Mouse (Mus musculus): ENCODE results near the gene Mfap2. TPM values are rescaled to one million over a fixed set of nuclear protein-coding genes. Genes with fewer than 3 reads are reported as not detected.

The Mfap2 gene
- polyA plus RNA-seq, 1 experiment from 2014 or later, result 248 TPM

- Histone ChIP-seq H3K27me3 (no peaks in the 10 kb centered on the region), H3K36me3 (peaks cover 67% of the 10 kb centered on the region), H3K4me2 (no peak overlapping the region), H3K4me3 (no peak overlapping the region), H3K9ac (no peak overlapping the region), H3K9me3 (no peaks in the 10 kb centered on the region), H3K27ac (replicated peaks) (0 out of 2 replicates have a peak overlapping the region, but pooled peaks have one; percentile 9), H3K4me1 (replicated peaks) (peaks cover 72% of the 10 kb centered on the region)
- no peak for ATAC-seq (ENCODE audit: low read depth)
- whole genome bisulfite sequencing, result 82% methylated on average over 7 of the region's 7 CpGs
Observed at GRCm38 (mm10) chr4:141015356-141015755, 5.1 kb downstream of the Mfap2 start.

GRCm38 (mm10) chr4:141016311-141016710, 6.1 kb downstream of the Mfap2 start:
- Histone ChIP-seq H3K4me2 (no peak overlapping the region), H3K9ac (no peak overlapping the region), H3K27ac (replicated peaks) (0 out of 2 replicates have a peak overlapping the region, but pooled peaks have one; percentile 62), H3K4me1 (replicated peaks) (peaks cover 74% of the 10 kb centered on the region), H3K4me3 (no peak overlapping the region), H3K9me3 (no peaks in the 10 kb centered on the region), H3K36me3 (peaks cover 67% of the 10 kb centered on the region), H3K27me3 (no peaks in the 10 kb centered on the region)
- no peak for ATAC-seq (ENCODE audit: low read depth)
- WGBS, result 89% methylated on average over 9 of the region's 9 CpGs

- WGBS, result 81% methylated on average over 29 of the region's 29 CpGs
- ATAC-seq (ENCODE audit: low read depth), result no peak
- Histone ChIP-seq H3K4me2 (no peak overlapping the region), H3K27me3 (no peaks in the 10 kb centered on the region), H3K27ac (replicated peaks) (peak overlapping the region; percentile 62; the same call in 1 of the 2 replicates), H3K36me3 (peaks cover 67% of the 10 kb centered on the region), H3K9ac (no peak overlapping the region), H3K9me3 (no peaks in the 10 kb centered on the region), H3K4me3 (no peak overlapping the region), H3K4me1 (replicated peaks) (peaks cover 70% of the 10 kb centered on the region)
Observed at GRCm38 (mm10) chr4:141017657-141018436, 7.6 kb downstream of the Mfap2 start.

- H3K9ac ChIP-seq, result peak overlapping the region; percentile 51; the same call in 1 of the 2 replicates
- H3K4me1 ChIP-seq (replicated peaks), result peaks cover 57% of the 10 kb centered on the region
Observed at GRCm38 (mm10) chr4:141020220-141020619, 10.0 kb downstream of the Mfap2 start.

GRCm38 (mm10) chr4:141020811-141021613, 10.8 kb downstream of the Mfap2 start:
- H3K4me1 ChIP-seq (replicated peaks), result peaks cover 54% of the 10 kb centered on the region
- peak; percentile 70 for ATAC-seq (ENCODE audit: low read depth)
- 0 out of 2 replicates have a peak overlapping the region, but pooled peaks have one; percentile 16 for H3K4me2 ChIP-seq
- peak overlapping the region; percentile 51 for H3K9ac ChIP-seq
- no peak overlapping the region for H3K4me3 ChIP-seq
- H3K9me3 ChIP-seq, result no peaks in the 10 kb centered on the region
- peak overlapping the region; percentile 91 for H3K27ac ChIP-seq (replicated peaks)
- H3K27me3 ChIP-seq, result no peaks in the 10 kb centered on the region
- peaks cover 60% of the 10 kb centered on the region for H3K36me3 ChIP-seq
- 11% methylated on average over 14 of the region's 14 CpGs for WGBS

More at GRCm38 (mm10) chr4:141020220-141020619, 10.0 kb downstream of the Mfap2 start:
- H3K4me3 ChIP-seq, result no peak overlapping the region
- no peaks in the 10 kb centered on the region for H3K27me3 ChIP-seq
- H3K9me3 ChIP-seq, result no peaks in the 10 kb centered on the region
- WGBS, result 89% methylated on average over 17 of the region's 17 CpGs
- ATAC-seq (ENCODE audit: low read depth), result no peak
- no peak overlapping the region for H3K4me2 ChIP-seq
- peak overlapping the region; percentile 91 for H3K27ac ChIP-seq (replicated peaks)
- H3K36me3 ChIP-seq, result peaks cover 60% of the 10 kb centered on the region

GRCm38 (mm10) chr4:141021614-141021929, 11.4 kb downstream of the Mfap2 start:
- peaks cover 59% of the 10 kb centered on the region for H3K36me3 ChIP-seq

GRCm38 (mm10) chr4:141024052-141024451, 13.8 kb downstream of the Mfap2 start:
- Histone ChIP-seq H3K36me3 (peaks cover 66% of the 10 kb centered on the region), H3K4me2 (no peak overlapping the region), H3K9me3 (no peaks in the 10 kb centered on the region), H3K27ac (replicated peaks) (no peak overlapping the region), H3K27me3 (no peaks in the 10 kb centered on the region), H3K9ac (no peak overlapping the region), H3K4me3 (no peak overlapping the region), H3K4me1 (replicated peaks) (peaks cover 34% of the 10 kb centered on the region)
- WGBS, result 83% methylated on average over 9 of the region's 9 CpGs
- no peak for ATAC-seq (ENCODE audit: low read depth)

More at GRCm38 (mm10) chr4:141021614-141021929, 11.4 kb downstream of the Mfap2 start:
- WGBS, result 46% methylated on average over 11 of the region's 11 CpGs
- Histone ChIP-seq H3K27ac (replicated peaks) (peak overlapping the region; percentile 91), H3K9ac (peak overlapping the region; percentile 51; the same call in 1 of the 2 replicates), H3K4me1 (replicated peaks) (peaks cover 52% of the 10 kb centered on the region), H3K4me3 (no peak overlapping the region), H3K27me3 (no peaks in the 10 kb centered on the region), H3K9me3 (no peaks in the 10 kb centered on the region), H3K4me2 (0 out of 2 replicates have a peak overlapping the region, but pooled peaks have one; percentile 16)
- ATAC-seq (ENCODE audit: low read depth), result peak; percentile 55

DNA sequence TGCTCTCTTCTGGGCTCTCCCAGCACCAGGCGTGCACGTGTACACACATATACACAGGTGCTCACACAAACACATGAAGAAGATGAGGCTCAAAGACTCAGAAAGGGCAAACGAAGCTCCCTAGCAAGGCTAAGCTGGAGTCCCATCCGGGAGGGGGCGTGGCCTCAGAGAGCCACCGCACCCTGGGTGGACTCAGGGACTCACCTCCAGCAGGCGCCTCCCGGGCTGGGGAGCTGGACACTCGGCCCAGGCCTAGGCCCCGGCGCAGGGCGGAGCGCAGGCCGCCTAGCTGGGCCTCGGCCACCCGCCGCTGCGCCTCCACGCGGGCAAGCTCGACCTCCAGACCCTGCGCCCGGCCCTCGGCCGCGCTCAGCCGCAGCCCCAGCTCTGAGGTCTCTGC, 14.8 kb downstream of the Mfap2 start:
- WGBS, result 74% methylated on average over 27 of the region's 27 CpGs
- Histone ChIP-seq H3K27me3 (no peaks in the 10 kb centered on the region), H3K4me1 (replicated peaks) (peaks cover 24% of the 10 kb centered on the region), H3K36me3 (peaks cover 67% of the 10 kb centered on the region), H3K9me3 (no peaks in the 10 kb centered on the region), H3K4me3 (no peak overlapping the region), H3K4me2 (no peak overlapping the region), H3K27ac (replicated peaks) (no peak overlapping the region), H3K9ac (no peak overlapping the region)
- no peak for ATAC-seq (ENCODE audit: low read depth)

DNA sequence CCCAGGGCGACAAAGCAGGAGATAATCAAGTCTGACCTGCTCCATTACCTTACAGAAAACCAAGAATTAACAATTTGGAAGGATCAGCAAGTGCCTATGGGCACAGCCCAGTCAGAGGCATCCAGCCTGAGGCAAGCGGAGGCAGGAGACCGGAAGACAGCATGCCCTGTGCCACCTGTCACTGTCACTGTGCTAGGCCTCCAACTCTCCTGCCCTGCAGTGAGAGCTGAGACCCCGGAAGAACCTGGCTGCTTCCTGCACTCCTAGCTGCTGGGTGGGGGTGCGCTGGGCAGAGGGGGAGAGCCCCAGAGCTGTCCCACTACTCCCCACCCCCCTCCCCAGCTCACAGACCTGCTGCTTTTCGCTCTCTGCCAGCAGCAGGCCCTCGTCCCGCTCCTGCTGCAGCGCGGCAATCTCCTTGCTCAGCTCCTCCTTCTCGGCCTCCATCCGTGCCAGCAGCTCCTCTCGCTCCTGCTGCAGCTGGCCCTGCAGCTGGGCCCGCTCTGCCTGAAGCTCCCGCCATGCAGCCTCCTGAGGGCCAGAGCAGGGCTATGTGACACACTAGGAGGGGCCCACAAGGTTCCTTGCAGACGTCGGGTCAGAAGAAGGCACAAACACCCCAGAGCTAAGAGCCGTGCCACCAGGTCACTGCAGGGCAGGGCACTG, 20.5 kb downstream of the Mfap2 start:
- H3K36me3 ChIP-seq, result peaks cover 74% of the 10 kb centered on the region
- H3K9me3 ChIP-seq, result no peaks in the 10 kb centered on the region
- H3K27me3 ChIP-seq, result no peaks in the 10 kb centered on the region
- no peak for ATAC-seq (ENCODE audit: low read depth)
- H3K27ac ChIP-seq (replicated peaks), result no peak overlapping the region
- H3K4me2 ChIP-seq, result no peak overlapping the region
- WGBS, result 79% methylated on average over 17 of the region's 18 CpGs
- H3K4me1 ChIP-seq (replicated peaks), result peaks cover 12% of the 10 kb centered on the region; the same call in 1 of the 2 replicates
- no peak overlapping the region; the same call in 1 of the 2 replicates for H3K9ac ChIP-seq
- no peak overlapping the region for H3K4me3 ChIP-seq

DNA sequence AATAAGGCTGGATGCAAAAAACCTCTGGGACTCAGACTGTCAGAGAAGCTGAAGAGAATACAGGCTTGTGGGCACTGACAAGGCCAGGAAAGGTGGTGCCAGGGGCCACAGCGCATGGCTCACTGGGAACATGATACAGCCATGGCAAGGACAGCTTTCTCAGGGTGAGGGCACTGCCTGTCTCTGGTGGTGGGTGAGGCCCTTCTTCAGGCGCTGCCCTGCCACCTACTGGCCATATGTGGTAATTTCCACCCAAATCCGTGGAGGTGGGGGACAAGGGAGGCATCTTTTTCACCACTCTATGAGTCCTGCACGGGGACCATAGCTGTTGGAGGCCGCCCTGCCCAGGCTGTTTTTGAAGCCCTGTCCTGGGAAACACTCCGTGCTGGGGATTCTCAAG, 21.5 kb downstream of the Mfap2 start:
- ATAC-seq (ENCODE audit: low read depth), result peak; percentile 70
- Histone ChIP-seq H3K27ac (replicated peaks) (no peak overlapping the region), H3K36me3 (peaks cover 75% of the 10 kb centered on the region), H3K4me2 (no peak overlapping the region), H3K27me3 (no peaks in the 10 kb centered on the region), H3K4me1 (replicated peaks) (peaks cover 12% of the 10 kb centered on the region; the same call in 1 of the 2 replicates), H3K9me3 (no peaks in the 10 kb centered on the region), H3K9ac (no peak overlapping the region), H3K4me3 (no peak overlapping the region)
- WGBS, result 17% methylated on average over 6 of the region's 6 CpGs

DNA sequence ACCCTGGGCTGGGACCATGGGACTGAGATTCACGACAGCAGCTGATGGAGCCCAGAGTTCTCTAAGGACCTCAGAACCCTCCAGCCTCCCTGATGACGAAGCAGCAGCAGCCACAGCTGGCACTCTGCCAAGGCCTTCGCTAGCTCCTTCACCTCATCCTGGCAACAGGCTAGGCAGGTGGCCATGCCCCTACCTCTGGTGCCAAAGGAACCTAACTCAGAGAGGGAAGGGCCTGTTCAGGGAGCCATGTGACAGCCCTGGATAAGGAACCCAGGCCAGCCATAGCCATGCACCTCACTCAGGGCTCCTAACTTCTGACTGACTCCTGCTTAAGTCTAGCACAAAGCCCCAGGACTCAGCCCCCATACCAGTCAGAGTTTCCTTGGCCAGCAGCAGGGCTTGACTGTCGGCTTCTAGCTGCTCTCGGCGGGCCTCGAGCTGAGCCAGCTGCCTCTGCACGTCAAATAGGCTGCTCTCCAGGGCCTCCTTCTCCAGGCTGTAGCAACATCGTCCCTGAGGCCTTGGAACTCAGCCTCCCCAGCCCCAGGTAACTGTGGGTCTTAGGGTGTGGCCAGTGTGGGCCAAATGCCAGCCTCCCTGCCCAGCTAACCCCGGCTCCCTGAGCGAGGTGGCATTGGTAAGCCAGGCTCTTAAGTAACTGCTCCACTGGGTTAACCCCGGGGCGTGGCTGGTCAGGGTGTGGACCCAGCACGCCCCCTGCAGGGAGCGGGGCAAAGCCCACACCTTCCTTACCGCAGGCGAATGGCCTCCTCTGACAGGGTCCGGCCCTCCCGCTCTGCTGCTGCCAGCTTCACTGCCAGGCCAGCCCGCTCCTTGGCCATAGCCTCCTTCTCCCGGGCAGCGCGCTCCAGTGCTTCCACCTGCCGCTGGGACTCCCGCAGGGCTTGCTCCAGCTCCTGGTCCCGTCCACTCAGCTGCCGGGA, 23.7 kb downstream of the Mfap2 start:
- ATAC-seq (ENCODE audit: low read depth), result peak; percentile 21; the same call in 1 of the 2 replicates
- Histone ChIP-seq H3K27ac (replicated peaks) (0 out of 2 replicates have a peak overlapping the region, but pooled peaks have one; percentile 7), H3K9ac (no peak overlapping the region), H3K4me3 (no peak overlapping the region), H3K9me3 (no peaks in the 10 kb centered on the region), H3K4me1 (replicated peaks) (peaks cover 12% of the 10 kb centered on the region; the same call in 1 of the 2 replicates), H3K4me2 (no peak overlapping the region), H3K36me3 (peaks cover 72% of the 10 kb centered on the region), H3K27me3 (no peaks in the 10 kb centered on the region)
- WGBS, result 74% methylated on average over 27 of the region's 27 CpGs
